Mouse (Mus musculus) intestine, embryonic 16.5 days (tissue): ENCODE data around the gene Washc4. TPM values are rescaled to one million over a fixed set of nuclear protein-coding genes. Genes with fewer than 3 reads are reported as not detected.

Experiments used
- ATAC-seq: fragments of 200-750 bp; cut with Nextera tagmentation; 2 replicates; pipeline ENCODE4 v1.8.0; 2017; ENCODE audit warnings: moderate TSS enrichment, moderate library complexity
- H3K27ac ChIP-seq: fragments of 300-500 bp; sonication (generic); 2 replicates; pipeline ENCODE4 v1.5.1; 2014; ENCODE audit warnings: mild to moderate bottlenecking, low read length
- H3K27me3 ChIP-seq: fragments of 300-500 bp; sonication (generic); replicated peaks from 2 replicates; pipeline ENCODE4 v1.6.1; 2014; ENCODE audit warnings: low read length, control low read depth, mixed read lengths; ENCODE audit not compliant: control insufficient read depth, insufficient read depth
- H3K36me3 ChIP-seq: fragments of 300-500 bp; sonication (generic); 2 replicates; pipeline ENCODE4 v1.6.1; 2014; ENCODE audit warnings: low read length, control low read depth; ENCODE audit not compliant: control insufficient read depth, insufficient read depth
- H3K4me1 ChIP-seq: fragments of 300-500 bp; sonication (generic); 2 replicates; pipeline ENCODE4 v1.6.1; 2014; ENCODE audit warnings: low read length, control low read depth, mixed read lengths; ENCODE audit not compliant: control insufficient read depth, insufficient read depth
- H3K4me2 ChIP-seq: fragments of 300-500 bp; sonication (generic); 2 replicates; pipeline ENCODE4 v1.6.1; 2014; ENCODE audit warnings: low read depth, low read length, control low read depth
- H3K4me3 ChIP-seq: fragments of 300-500 bp; sonication (generic); 2 replicates; pipeline ENCODE4 v1.5.1; 2014; ENCODE audit warnings: mild to moderate bottlenecking, low read length
- H3K9ac ChIP-seq: fragments of 300-500 bp; sonication (generic); 2 replicates; pipeline ENCODE4 v1.6.1; 2014; ENCODE audit warnings: low read depth, low read length
- H3K9me3 ChIP-seq: fragments of 300-500 bp; sonication (generic); 2 replicates; pipeline ENCODE4 v1.6.1; 2016; ENCODE audit warnings: low read length, control low read depth; ENCODE audit not compliant: control insufficient read depth
- WGBS: fragments of 180-500 bp; shearing (Covaris S2); extraction: QIAGEN DNeasy Blood & Tissue Kit; methylation state at CpG from one replicate; pipeline ENCODE4 v1.1.7; 2014; 5-methylcytosine and 5-hydroxymethylcytosine counted together
- polyA plus RNA-seq: library from polyadenylated mRNA; unstranded; fragments of >200 nt; fragmentation: Nextera tagmentation; extraction: Ambion mirVana; gene quantifications from 2 replicates; pipeline ENCODE4 v1.2.1, GENCODE M21; 2015

Washc4 gene
- polyA plus RNA-seq, 1 experiment from 2014 or later, result 43.6 TPM

- Histone ChIP-seq H3K4me3 (peak within 1 kb of the TSS; percentile 54), H3K27ac (no peak within 1 kb of the TSS), H3K4me2 (peak within 1 kb of the TSS; percentile 99), H3K9ac (peak within 1 kb of the TSS; percentile 62), H3K4me1 (0 out of 2 replicates have a peak, but pooled peaks cover 3% of the 10 kb centered on the region), H3K9me3 (no peaks in the 10 kb centered on the region), H3K36me3 (no peaks in the 10 kb centered on the region), H3K27me3 (peaks cover 3% of the 10 kb centered on the region; the same call in 1 of the 2 replicates)
- ATAC-seq, result peak; percentile 98
- WGBS, result under 1% methylated on average over 21 of the region's 21 CpGs
Measured at GRCm38 (mm10) chr10:83533910-83534283, 9.7 kb upstream of the Washc4 start, which contains the start of gene Aldh1l2. Gene Aldh1l2 (minus strand): TSS chr10:83534140.

DNA sequence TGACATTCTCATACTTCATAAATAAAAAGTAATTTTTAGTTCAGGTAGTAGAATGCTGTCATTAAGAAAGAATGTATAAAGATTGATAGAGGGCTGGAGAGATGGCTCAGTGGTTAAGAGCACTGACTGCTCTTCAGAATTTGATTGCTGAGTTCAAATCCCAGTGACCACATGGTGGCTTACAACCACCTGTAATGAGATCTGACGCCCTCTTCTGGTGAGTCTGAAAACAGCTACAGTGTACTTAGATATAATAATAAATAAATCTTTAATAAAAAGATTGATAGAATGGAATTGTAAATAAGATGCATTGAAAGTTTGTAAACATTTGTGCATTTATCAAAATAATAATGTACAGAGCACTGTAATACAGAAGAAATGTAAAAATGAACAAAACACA is 7.1 kb upstream of the Washc4 start:
- WGBS, result 5% methylated on average over 1 of the region's 1 CpGs
- Histone ChIP-seq H3K4me2 (no peak overlapping the region), H3K9me3 (no peaks in the 10 kb centered on the region), H3K27ac (no peak overlapping the region), H3K36me3 (no peaks in the 10 kb centered on the region), H3K4me3 (no peak overlapping the region), H3K4me1 (0 out of 2 replicates have a peak, but pooled peaks cover 3% of the 10 kb centered on the region), H3K27me3 (peaks cover 3% of the 10 kb centered on the region; the same call in 1 of the 2 replicates), H3K9ac (no peak overlapping the region)
- no peak for ATAC-seq

- Histone ChIP-seq H3K4me3 (no peak overlapping the region), H3K36me3 (no peaks in the 10 kb centered on the region), H3K9me3 (no peaks in the 10 kb centered on the region), H3K9ac (no peak overlapping the region), H3K27me3 (0 out of 2 replicates have a peak, but pooled peaks cover 3% of the 10 kb centered on the region), H3K4me2 (no peak overlapping the region), H3K27ac (no peak overlapping the region), H3K4me1 (no peaks in the 10 kb centered on the region)
- ATAC-seq, result no peak
- 77% methylated on average over 6 of the region's 6 CpGs for WGBS
Measured at GRCm38 (mm10) chr10:83539311-83539980, 4.1 kb upstream of the Washc4 start.

DNA sequence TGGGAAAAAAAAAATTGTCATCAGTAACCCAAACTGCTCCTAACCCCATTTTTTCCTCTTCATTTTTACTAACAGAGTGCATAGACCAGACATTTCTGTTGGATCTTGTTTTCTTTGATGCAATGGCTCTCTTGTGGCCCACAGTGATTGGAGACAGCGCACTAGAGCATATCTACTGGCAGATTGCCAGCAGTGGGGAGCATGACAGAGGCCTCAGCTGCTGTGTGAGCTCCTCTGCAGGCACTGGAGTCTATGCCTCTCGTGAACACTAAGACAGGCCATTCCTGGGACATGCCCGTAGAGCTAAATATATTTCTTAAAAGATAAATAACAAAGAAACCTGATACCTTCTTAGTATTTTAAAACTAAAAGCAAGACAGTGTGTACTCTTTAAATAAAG is 3.5 kb upstream of the Washc4 start:
- Histone ChIP-seq H3K4me1 (peaks cover 4% of the 10 kb centered on the region; the same call in 1 of the 2 replicates), H3K9ac (no peak overlapping the region), H3K9me3 (no peaks in the 10 kb centered on the region), H3K4me3 (no peak overlapping the region), H3K36me3 (no peaks in the 10 kb centered on the region), H3K27me3 (no peaks in the 10 kb centered on the region), H3K27ac (no peak overlapping the region), H3K4me2 (no peak overlapping the region)
- 30% methylated on average over 3 of the region's 3 CpGs for WGBS
- ATAC-seq, result no peak

GRCm38 (mm10) chr10:83542241-83542640 is 1.3 kb upstream of the Washc4 start:
- Histone ChIP-seq H3K27me3 (no peaks in the 10 kb centered on the region), H3K9ac (no peak overlapping the region), H3K9me3 (no peaks in the 10 kb centered on the region), H3K4me1 (peaks cover 8% of the 10 kb centered on the region; the same call in 1 of the 2 replicates), H3K4me3 (no peak overlapping the region), H3K4me2 (no peak overlapping the region), H3K27ac (no peak overlapping the region), H3K36me3 (no peaks in the 10 kb centered on the region)
- ATAC-seq, result no peak
- WGBS, result 86% methylated on average over 7 of the region's 7 CpGs

GRCm38 (mm10) chr10:83544103-83544479 is 539 bp downstream of the Washc4 start:
- Histone ChIP-seq H3K27me3 (no peaks in the 10 kb centered on the region), H3K9ac (peak overlapping the region; percentile 92), H3K4me3 (peak overlapping the region; percentile 81), H3K4me1 (peaks cover 8% of the 10 kb centered on the region; the same call in 1 of the 2 replicates), H3K27ac (peak overlapping the region; percentile 89), H3K36me3 (no peaks in the 10 kb centered on the region), H3K4me2 (peak overlapping the region; percentile 48), H3K9me3 (no peaks in the 10 kb centered on the region)
- under 1% methylated on average over 23 of the region's 41 CpGs for WGBS
- peak; percentile 93 for ATAC-seq

GRCm38 (mm10) chr10:83545341-83545740 is 1.8 kb downstream of the Washc4 start:
- H3K4me3 ChIP-seq, result no peak overlapping the region
- H3K9ac ChIP-seq, result no peak overlapping the region
- ATAC-seq, result no peak
- WGBS, result 60% methylated on average over 3 of the region's 3 CpGs
- H3K4me2 ChIP-seq, result 0 out of 2 replicates have a peak overlapping the region, but pooled peaks have one; percentile 48
- no peaks in the 10 kb centered on the region for H3K27me3 ChIP-seq
- no peaks in the 10 kb centered on the region for H3K9me3 ChIP-seq
- no peak overlapping the region for H3K27ac ChIP-seq
- H3K4me1 ChIP-seq, result peaks cover 8% of the 10 kb centered on the region; the same call in 1 of the 2 replicates
- H3K36me3 ChIP-seq, result peaks cover 4% of the 10 kb centered on the region; the same call in 1 of the 2 replicates

DNA sequence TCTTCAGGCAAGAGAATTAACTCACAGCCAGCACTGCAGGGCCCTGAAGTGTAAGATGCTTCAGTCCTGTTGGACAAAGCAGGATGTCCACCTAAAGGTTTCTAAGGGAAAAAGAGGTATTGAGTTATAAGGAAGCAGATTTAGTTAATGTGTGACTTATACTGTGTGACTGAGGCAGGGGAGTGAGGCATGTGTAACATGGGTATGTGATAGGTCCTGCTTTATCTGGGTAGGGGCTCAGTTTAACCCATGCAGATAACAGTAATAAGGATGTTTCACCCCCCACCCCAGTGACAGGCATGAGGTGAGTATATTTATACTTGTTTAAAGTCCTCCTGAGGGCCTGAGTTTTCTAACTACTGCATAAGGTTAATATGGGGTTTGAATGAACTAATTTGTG is 19.5 kb downstream of the Washc4 start:
- Histone ChIP-seq H3K27me3 (no peaks in the 10 kb centered on the region), H3K4me1 (no peaks in the 10 kb centered on the region), H3K9ac (no peak overlapping the region), H3K4me2 (no peak overlapping the region), H3K36me3 (peaks cover 18% of the 10 kb centered on the region), H3K27ac (no peak overlapping the region), H3K9me3 (no peaks in the 10 kb centered on the region), H3K4me3 (no peak overlapping the region)
- ATAC-seq, result peak; percentile 48; the same call in 1 of the 2 replicates

GRCm38 (mm10) chr10:83565449-83566441 is 22.2 kb downstream of the Washc4 start:
- peaks cover 19% of the 10 kb centered on the region for H3K36me3 ChIP-seq
- no peak overlapping the region for H3K4me3 ChIP-seq
- WGBS, result 95% methylated on average over 7 of the region's 7 CpGs
- H3K4me1 ChIP-seq, result no peaks in the 10 kb centered on the region
- ATAC-seq, result no peak
- H3K4me2 ChIP-seq, result no peak overlapping the region
- no peak overlapping the region for H3K27ac ChIP-seq
- H3K27me3 ChIP-seq, result no peaks in the 10 kb centered on the region
- no peak overlapping the region for H3K9ac ChIP-seq
- no peaks in the 10 kb centered on the region for H3K9me3 ChIP-seq
